Mouse (Mus musculus) lung, postnatal 25 days (tissue): ENCODE results near the gene Acod1.

Experiments
- DNase-seq: peaks from one replicate; pipeline ENCODE4 v3.0.0; 2022; ENCODE audit warnings: low spot score

Gene Acod1

GRCm38 (mm10) chr14:103046677-103047076 is at the start of gene Acod1:
Acod1 (plus strand) TSS chr14:103046977.
- DNase-seq: no peak

- peak; percentile 37 for DNase-seq
Measured at GRCm38 (mm10) chr14:103007737-103008136, 39.0 kb upstream of the Acod1 start.

DNA sequence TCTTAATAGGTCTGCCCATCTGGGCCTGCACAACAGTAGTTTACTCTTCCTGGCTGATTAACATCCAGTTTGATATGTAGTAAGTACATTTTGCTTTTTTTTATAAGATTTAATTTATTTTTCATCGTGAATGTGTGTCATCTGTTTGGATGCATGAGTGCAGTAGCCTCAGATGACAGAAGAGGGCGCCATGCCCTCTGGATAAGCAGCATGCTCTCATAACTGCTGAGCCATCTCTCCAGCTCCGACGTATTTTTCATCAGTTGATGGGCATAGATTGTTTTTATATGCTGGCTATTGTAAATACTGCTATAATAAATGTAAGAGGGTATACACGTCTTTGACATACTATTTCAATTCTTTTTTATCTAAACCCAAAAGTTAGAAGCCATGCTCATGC is 35.0 kb upstream of the Acod1 start:
- no peak for DNase-seq

- DNase-seq: peak; percentile 69
Measured at GRCm38 (mm10) chr14:103012563-103013150, 34.1 kb upstream of the Acod1 start.

GRCm38 (mm10) chr14:103017009-103017408 is 29.8 kb upstream of the Acod1 start:
- no peak for DNase-seq

GRCm38 (mm10) chr14:103020046-103020445 is 26.7 kb upstream of the Acod1 start:
- DNase-seq: no peak

- no peak for DNase-seq
Measured at GRCm38 (mm10) chr14:103029203-103029602, 17.6 kb upstream of the Acod1 start.

DNA sequence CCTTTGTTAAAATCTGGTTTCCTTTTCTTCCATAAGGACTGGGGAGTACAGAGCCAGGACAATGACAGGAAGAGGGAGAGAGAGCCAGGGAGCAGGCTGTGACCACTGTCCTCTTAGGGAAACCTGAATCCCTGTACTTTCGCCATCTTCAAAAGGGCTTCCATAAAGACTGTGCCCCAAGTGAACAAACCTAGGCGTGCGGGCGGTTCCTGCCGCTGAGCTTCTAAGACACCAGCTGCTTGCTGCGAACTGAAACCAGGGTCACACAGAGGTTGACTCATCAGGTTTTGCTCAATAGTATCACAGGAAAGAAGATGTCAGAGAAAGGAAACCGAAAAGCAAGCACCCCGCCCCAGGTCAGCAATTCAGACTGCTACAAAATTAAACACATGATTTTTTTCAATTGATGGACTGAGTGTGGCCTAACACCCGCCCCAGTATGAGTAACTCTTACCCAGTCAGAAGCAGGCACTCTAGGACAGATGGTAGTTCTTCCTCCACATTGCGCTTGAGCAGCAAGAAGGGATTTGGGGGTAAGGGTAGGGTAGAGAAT is 13.4 kb upstream of the Acod1 start:
- DNase-seq: peak; percentile 49

DNA sequence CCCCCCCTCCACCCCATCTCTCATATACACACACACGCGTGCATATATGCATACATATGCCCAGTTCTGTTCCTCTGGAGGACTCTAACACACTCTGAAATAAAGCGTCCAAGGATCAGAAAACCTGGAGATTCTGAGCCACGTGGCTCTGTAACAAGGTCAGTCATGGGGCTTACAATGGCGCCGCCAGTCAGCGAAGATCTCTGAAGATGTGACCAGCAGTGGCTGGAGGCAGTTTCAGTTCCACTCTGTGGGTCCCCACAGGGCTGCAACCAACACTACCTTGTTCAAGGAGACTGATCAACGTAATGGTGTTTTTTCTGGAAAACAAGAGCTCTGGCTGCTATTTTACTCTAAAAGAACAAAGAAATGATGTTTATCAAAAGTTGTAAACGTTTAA is 12.7 kb upstream of the Acod1 start:
- no peak for DNase-seq

DNA sequence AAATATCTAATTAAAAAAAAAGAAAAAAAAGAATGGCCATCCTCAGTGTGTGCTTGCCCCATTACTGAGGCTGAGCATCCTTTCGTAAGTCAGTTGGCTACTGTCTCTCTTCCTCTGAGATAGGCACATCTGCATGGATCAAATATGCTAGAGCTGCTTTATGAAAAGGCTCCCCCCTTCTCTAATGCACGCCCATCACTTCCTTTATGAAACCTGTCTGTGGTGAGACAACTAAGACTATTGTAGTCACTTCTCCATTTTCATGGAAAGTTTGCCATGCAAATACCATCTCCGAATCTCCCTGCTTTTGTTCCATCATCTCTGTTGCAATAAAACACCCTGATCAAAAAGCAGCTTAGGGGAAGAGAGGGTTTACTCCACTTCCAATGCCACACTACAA is 9.8 kb upstream of the Acod1 start:
- peak; percentile 38 for DNase-seq

GRCm38 (mm10) chr14:103048292-103049086 is 1.7 kb downstream of the Acod1 start:
- no peak for DNase-seq

DNA sequence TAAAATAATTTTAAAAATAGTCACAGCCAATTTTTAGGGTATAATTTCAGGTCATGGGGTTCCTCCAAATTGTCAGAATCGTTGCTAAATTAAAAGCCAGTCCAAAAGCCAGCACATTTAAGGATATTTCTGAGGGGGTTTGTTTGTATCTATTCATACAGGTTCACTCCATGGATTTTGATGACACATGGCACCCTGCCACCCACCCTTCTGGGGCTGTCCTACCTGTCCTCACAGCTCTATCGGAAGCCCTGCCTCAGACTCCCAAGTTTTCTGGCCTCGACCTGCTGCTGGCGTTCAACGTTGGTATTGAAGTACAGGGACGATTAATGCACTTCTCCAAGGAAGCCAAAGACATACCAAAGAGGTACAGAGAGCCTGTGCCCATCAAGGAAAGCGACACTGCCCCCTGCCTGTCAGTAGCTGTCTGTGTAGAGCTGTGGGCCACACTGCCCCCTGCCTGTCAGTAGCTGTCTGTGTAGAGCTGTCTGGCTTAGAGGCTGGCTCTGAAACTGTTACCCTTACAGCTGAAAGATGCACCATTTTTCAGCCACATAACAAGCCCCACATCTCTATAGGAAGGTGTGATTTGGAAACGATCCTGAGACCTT is 4.5 kb downstream of the Acod1 start:
- peak; percentile 81 for DNase-seq

GRCm38 (mm10) chr14:103054731-103055130 is 8.0 kb downstream of the Acod1 start:
- DNase-seq: no peak

GRCm38 (mm10) chr14:103056601-103057000 is 9.8 kb downstream of the Acod1 start:
- DNase-seq: no peak

GRCm38 (mm10) chr14:103058998-103059397 is 12.2 kb downstream of the Acod1 start:
- peak; percentile 50 for DNase-seq

DNA sequence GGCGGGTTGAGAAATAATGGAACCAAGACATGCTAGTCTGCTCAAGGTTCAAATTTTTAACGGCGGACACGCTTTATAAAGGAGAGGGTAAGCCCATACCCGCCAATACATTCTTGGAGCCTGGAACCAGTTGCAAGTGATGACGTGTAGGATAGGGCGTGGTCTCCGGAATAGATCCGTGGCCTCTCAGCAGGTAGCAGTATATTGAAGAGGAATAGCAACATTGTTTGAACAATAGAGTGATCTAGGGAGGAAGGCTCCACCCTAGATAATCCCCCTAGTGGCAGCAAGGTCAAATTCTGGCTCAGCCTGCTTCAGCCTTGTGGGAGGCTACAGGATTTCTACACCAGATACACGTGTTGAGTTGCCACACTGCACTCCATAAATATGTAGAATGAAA is 12.7 kb downstream of the Acod1 start:
- DNase-seq: no peak

GRCm38 (mm10) chr14:103065294-103066167 is 18.8 kb downstream of the Acod1 start:
- peak; percentile 83 for DNase-seq

- no peak for DNase-seq
Measured at GRCm38 (mm10) chr14:103069465-103069863, 22.7 kb downstream of the Acod1 start.

DNA sequence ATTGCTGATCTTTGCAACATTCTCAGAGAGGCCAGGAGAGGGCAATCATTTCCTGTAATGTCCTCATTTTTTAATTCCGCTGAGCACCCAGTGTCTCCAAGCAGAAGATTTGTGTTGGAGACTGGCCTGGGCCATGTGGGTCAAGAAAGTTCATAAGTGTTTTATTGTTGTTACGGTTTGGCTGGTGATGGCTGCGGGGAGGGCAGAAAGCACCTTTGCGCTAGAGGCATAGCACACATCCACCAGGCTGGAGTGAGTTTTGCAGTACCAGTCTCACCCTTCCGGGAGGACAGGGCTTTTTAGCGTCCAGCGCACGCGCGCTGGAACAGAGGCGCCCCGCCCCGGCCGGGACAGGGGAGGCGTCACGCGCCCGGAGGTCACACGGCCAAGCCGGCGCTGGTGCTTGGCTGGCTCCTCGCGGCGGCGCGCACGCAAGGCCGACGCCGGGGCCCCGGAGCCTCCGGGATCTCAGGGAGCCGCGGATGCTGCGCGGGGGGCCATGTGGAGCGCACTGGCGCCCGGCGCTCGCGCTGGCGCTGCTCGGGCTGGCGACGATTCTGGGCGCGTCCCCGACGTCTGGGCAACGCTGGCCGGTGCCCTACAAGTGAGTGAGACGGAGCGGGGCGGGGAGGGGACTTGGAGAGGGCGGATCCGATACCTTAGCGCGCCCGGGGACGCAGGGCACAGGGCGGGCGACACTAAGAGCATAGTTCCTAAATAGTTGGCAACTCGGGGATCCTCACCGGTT is 23.3 kb downstream of the Acod1 start, which contains the start of gene Cln5:
Cln5 (plus strand) TSS at position 353 of the 748 bp plus-strand sequence.
- peak; percentile 96 for DNase-seq

- DNase-seq: peak; percentile 62
Measured at GRCm38 (mm10) chr14:103070790-103071189, 24.0 kb downstream of the Acod1 start.

- DNase-seq: no peak
Measured at GRCm38 (mm10) chr14:103071471-103071870, 24.7 kb downstream of the Acod1 start.
